Mouse (Mus musculus) bone marrow macrophage, adult 2 months (primary cell): ENCODE measurements at regions not wholly inside any gene's neighbourhood (a gene's known extent, or its start where the extent isn't known, plus 50 kb on each side); places are given as distances from the start of the nearest gene placed in this dataset.

Experiments used
- CTCF ChIP-seq: IDR thresholded peaks from 2 replicates; pipeline ENCODE4 v1.5.1; 2012; ENCODE audit warnings: low read depth, mild to moderate bottlenecking, low read length, moderate library complexity
- POLR2A ChIP-seq: IDR thresholded peaks from 2 replicates; pipeline ENCODE4 v1.6.1; 2012; ENCODE audit warnings: mild to moderate bottlenecking, low read depth, low read length, borderline replicate concordance

- TF ChIP-seq POLR2A (no peak), CTCF (no peak)
These were observed 359.9 kb downstream of the Fut8 start for GRCm38 (mm10) chr12:77597627-77598333.
